Mouse (Mus musculus): Measurements from ENCODE around the gene Pak1ip1. TPM values are rescaled to one million over a fixed set of nuclear protein-coding genes. Genes with fewer than 3 reads are reported as not detected.

Pak1ip1 gene
- polyA plus RNA-seq, 1 experiment from 2014 or later: 54.6 TPM

- Histone ChIP-seq H3K36me3 (ENCODE audit: control insufficient read depth, insufficient read depth, low read length) (peaks cover 89% of the 10 kb centered on the region), H3K4me3 (ENCODE audit: control insufficient read depth in 1 of 2, insufficient read depth in 1 of 2, low read depth in 1 of 2, low read length in 2 of 2) (no peak overlapping the region), H3K9ac (ENCODE audit: low read length) (no peak overlapping the region), H3K27me3 (ENCODE audit: control insufficient read depth, insufficient read depth, low read length) (no peaks in the 10 kb centered on the region), H3K9me3 (ENCODE audit: control insufficient read depth, low read length) (no peaks in the 10 kb centered on the region), H3K4me2 (ENCODE audit: low read length) (no peak overlapping the region), H3K4me1 (ENCODE audit: control insufficient read depth in 2 of 2, insufficient read depth in 2 of 2, low read length in 2 of 2) (no peaks in the 10 kb centered on the region), H3K27ac (replicated peaks in 1 of 2; ENCODE audit: control insufficient read depth in 1 of 2, insufficient read depth in 1 of 2, low read depth in 2 of 2, low read length in 2 of 2) (no peak overlapping the region)
- WGBS: 94% methylated on average over 10 of the region's 10 CpGs
- no peak for ATAC-seq (ENCODE audit: insufficient number of reproducible peaks, insufficient read depth, low FRiP score, low read depth)
Measured at GRCm38 (mm10) chr13:41008271-41008670, 7.4 kb downstream of the Pak1ip1 start.

GRCm38 (mm10) chr13:41008946-41009345 lies 8.1 kb downstream of the Pak1ip1 start:
- Histone ChIP-seq H3K4me1 (ENCODE audit: control insufficient read depth in 2 of 2, insufficient read depth in 2 of 2, low read length in 2 of 2) (no peaks in the 10 kb centered on the region), H3K9me3 (ENCODE audit: control insufficient read depth, low read length) (no peaks in the 10 kb centered on the region), H3K36me3 (ENCODE audit: control insufficient read depth, insufficient read depth, low read length) (peaks cover 93% of the 10 kb centered on the region), H3K4me2 (ENCODE audit: low read length) (no peak overlapping the region), H3K4me3 (ENCODE audit: control insufficient read depth in 1 of 2, insufficient read depth in 1 of 2, low read depth in 1 of 2, low read length in 2 of 2) (no peak overlapping the region), H3K9ac (ENCODE audit: low read length) (no peak overlapping the region), H3K27ac (replicated peaks in 1 of 2; ENCODE audit: control insufficient read depth in 1 of 2, insufficient read depth in 1 of 2, low read depth in 2 of 2, low read length in 2 of 2) (no peak overlapping the region), H3K27me3 (ENCODE audit: control insufficient read depth, insufficient read depth, low read length) (no peaks in the 10 kb centered on the region)
- WGBS: 73% methylated on average over 8 of the region's 8 CpGs
- no peak for ATAC-seq (ENCODE audit: insufficient number of reproducible peaks, insufficient read depth, low FRiP score, low read depth)

- peak; percentile 96 for ATAC-seq (ENCODE audit: insufficient number of reproducible peaks, insufficient read depth, low FRiP score, low read depth)
- under 1% methylated on average over 43 of the region's 43 CpGs for WGBS
- peak within 1 kb of the TSS; percentile 80 to 85 for H3K27ac ChIP-seq (replicated peaks in 1 of 2; ENCODE audit: control insufficient read depth in 1 of 2, insufficient read depth in 1 of 2, low read depth in 2 of 2, low read length in 2 of 2)
- H3K27me3 ChIP-seq (ENCODE audit: control insufficient read depth, insufficient read depth, low read length): no peaks in the 10 kb centered on the region
- peak within 1 kb of the TSS; percentile 55 to 66 for H3K4me3 ChIP-seq (ENCODE audit: control insufficient read depth in 1 of 2, insufficient read depth in 1 of 2, low read depth in 1 of 2, low read length in 2 of 2)
- peaks cover 11 to 21% of the 10 kb centered on the region in 2 experiments for H3K4me1 ChIP-seq (ENCODE audit: control insufficient read depth in 2 of 2, insufficient read depth in 2 of 2, low read length in 2 of 2)
- H3K9me3 ChIP-seq (ENCODE audit: control insufficient read depth, low read length): no peaks in the 10 kb centered on the region
- H3K4me2 ChIP-seq (ENCODE audit: low read length): peak within 1 kb of the TSS; percentile 87
- peaks cover 68% of the 10 kb centered on the region for H3K36me3 ChIP-seq (ENCODE audit: control insufficient read depth, insufficient read depth, low read length)
- peak within 1 kb of the TSS; percentile 84 for H3K9ac ChIP-seq (ENCODE audit: low read length)
Measured at GRCm38 (mm10) chr13:41015829-41016634, 15.2 kb downstream of the Pak1ip1 start, which contains the start of gene Tmem14c. Gene Tmem14c, plus strand, starts transcription at chr13:41016292.

GRCm38 (mm10) chr13:41016797-41017405 lies 16.1 kb downstream of the Pak1ip1 start:
- peaks cover 11 to 21% of the 10 kb centered on the region in 2 experiments for H3K4me1 ChIP-seq (ENCODE audit: control insufficient read depth in 2 of 2, insufficient read depth in 2 of 2, low read length in 2 of 2)
- H3K9me3 ChIP-seq (ENCODE audit: control insufficient read depth, low read length): no peaks in the 10 kb centered on the region
- peak overlapping the region; percentile 55 to 66 for H3K4me3 ChIP-seq (ENCODE audit: control insufficient read depth in 1 of 2, insufficient read depth in 1 of 2, low read depth in 1 of 2, low read length in 2 of 2)
- no peaks in the 10 kb centered on the region for H3K27me3 ChIP-seq (ENCODE audit: control insufficient read depth, insufficient read depth, low read length)
- peak overlapping the region; percentile 87 for H3K4me2 ChIP-seq (ENCODE audit: low read length)
- peak overlapping the region; percentile 80 to 85 for H3K27ac ChIP-seq (replicated peaks in 1 of 2; ENCODE audit: control insufficient read depth in 1 of 2, insufficient read depth in 1 of 2, low read depth in 2 of 2, low read length in 2 of 2)
- peak overlapping the region; percentile 84 for H3K9ac ChIP-seq (ENCODE audit: low read length)
- ATAC-seq (ENCODE audit: insufficient number of reproducible peaks, insufficient read depth, low FRiP score, low read depth): no peak
- H3K36me3 ChIP-seq (ENCODE audit: control insufficient read depth, insufficient read depth, low read length): peaks cover 66% of the 10 kb centered on the region
- 43% methylated on average over 12 of the region's 12 CpGs for WGBS

- no peak overlapping the region for H3K9ac ChIP-seq (ENCODE audit: low read length)
- 56% methylated on average over 4 of the region's 4 CpGs for WGBS
- peak overlapping the region; percentile 87 for H3K4me2 ChIP-seq (ENCODE audit: low read length)
- no peak overlapping the region for H3K27ac ChIP-seq (replicated peaks in 1 of 2; ENCODE audit: control insufficient read depth in 1 of 2, insufficient read depth in 1 of 2, low read depth in 2 of 2, low read length in 2 of 2)
- H3K27me3 ChIP-seq (ENCODE audit: control insufficient read depth, insufficient read depth, low read length): no peaks in the 10 kb centered on the region
- peaks cover 11 to 21% of the 10 kb centered on the region in 2 experiments for H3K4me1 ChIP-seq (ENCODE audit: control insufficient read depth in 2 of 2, insufficient read depth in 2 of 2, low read length in 2 of 2)
- no peak for ATAC-seq (ENCODE audit: insufficient number of reproducible peaks, insufficient read depth, low FRiP score, low read depth)
- no peaks in the 10 kb centered on the region for H3K9me3 ChIP-seq (ENCODE audit: control insufficient read depth, low read length)
- peaks cover 66% of the 10 kb centered on the region for H3K36me3 ChIP-seq (ENCODE audit: control insufficient read depth, insufficient read depth, low read length)
- H3K4me3 ChIP-seq (ENCODE audit: control insufficient read depth in 1 of 2, insufficient read depth in 1 of 2, low read depth in 1 of 2, low read length in 2 of 2): no peak overlapping the region; a peak in 1 of 4 replicates
Measured at GRCm38 (mm10) chr13:41017832-41018231, 17.0 kb downstream of the Pak1ip1 start.

GRCm38 (mm10) chr13:41018236-41018635 lies 17.4 kb downstream of the Pak1ip1 start:
- H3K9ac ChIP-seq (ENCODE audit: low read length): no peak overlapping the region
- WGBS: 89% methylated on average over 9 of the region's 9 CpGs
- no peak overlapping the region for H3K27ac ChIP-seq (replicated peaks in 1 of 2; ENCODE audit: control insufficient read depth in 1 of 2, insufficient read depth in 1 of 2, low read depth in 2 of 2, low read length in 2 of 2)

GRCm38 (mm10) chr13:41018756-41019591 lies 18.2 kb downstream of the Pak1ip1 start:
- Histone ChIP-seq H3K27ac (replicated peaks in 1 of 2; ENCODE audit: control insufficient read depth in 1 of 2, insufficient read depth in 1 of 2, low read depth in 2 of 2, low read length in 2 of 2) (no peak overlapping the region), H3K9me3 (ENCODE audit: control insufficient read depth, low read length) (no peaks in the 10 kb centered on the region), H3K4me3 (ENCODE audit: control insufficient read depth in 1 of 2, insufficient read depth in 1 of 2, low read depth in 1 of 2, low read length in 2 of 2) (no peak overlapping the region)

More at GRCm38 (mm10) chr13:41018236-41018635, 17.4 kb downstream of the Pak1ip1 start:
- ATAC-seq (ENCODE audit: insufficient number of reproducible peaks, insufficient read depth, low FRiP score, low read depth): no peak
- Histone ChIP-seq H3K4me2 (ENCODE audit: low read length) (no peak overlapping the region), H3K4me3 (ENCODE audit: control insufficient read depth in 1 of 2, insufficient read depth in 1 of 2, low read depth in 1 of 2, low read length in 2 of 2) (no peak overlapping the region), H3K27me3 (ENCODE audit: control insufficient read depth, insufficient read depth, low read length) (no peaks in the 10 kb centered on the region), H3K4me1 (ENCODE audit: control insufficient read depth in 2 of 2, insufficient read depth in 2 of 2, low read length in 2 of 2) (peaks cover 11 to 21% of the 10 kb centered on the region in 2 experiments), H3K36me3 (ENCODE audit: control insufficient read depth, insufficient read depth, low read length) (peaks cover 65% of the 10 kb centered on the region), H3K9me3 (ENCODE audit: control insufficient read depth, low read length) (no peaks in the 10 kb centered on the region)

More at GRCm38 (mm10) chr13:41018756-41019591, 18.2 kb downstream of the Pak1ip1 start:
- Histone ChIP-seq H3K9ac (ENCODE audit: low read length) (no peak overlapping the region), H3K4me1 (ENCODE audit: control insufficient read depth in 2 of 2, insufficient read depth in 2 of 2, low read length in 2 of 2) (peaks cover 11 to 21% of the 10 kb centered on the region in 2 experiments), H3K4me2 (ENCODE audit: low read length) (no peak overlapping the region), H3K36me3 (ENCODE audit: control insufficient read depth, insufficient read depth, low read length) (peaks cover 67% of the 10 kb centered on the region), H3K27me3 (ENCODE audit: control insufficient read depth, insufficient read depth, low read length) (no peaks in the 10 kb centered on the region)
- no peak for ATAC-seq (ENCODE audit: insufficient number of reproducible peaks, insufficient read depth, low FRiP score, low read depth)
- 89% methylated on average over 13 of the region's 13 CpGs for WGBS
